Mouse (Mus musculus): ENCODE measurements around the gene Anks1. TPM values are rescaled to one million over a fixed set of nuclear protein-coding genes. Genes with fewer than 3 reads are reported as not detected.

Gene Anks1
- polyA plus RNA-seq, 1 experiment from 2014 or later = 15.5 TPM

Other genes starting within 250 kb of the Anks1 start
- 0.26 TPM in 1 of 2 replicates, not detected in the other for gene Spdef, start 180.4 kb upstream of the Anks1 start, polyA plus RNA-seq (2016; fragmentation: Nextera tagmentation; extraction: Ambion mirVana)
- gene D17Wsu92e, start 88.7 kb upstream of the Anks1 start, polyA plus RNA-seq (2016; fragmentation: Nextera tagmentation; extraction: Ambion mirVana) = 15.3 and 17.6 TPM in 2 replicates
- 425 and 451 TPM in 2 replicates for gene Snrpc, start 71.2 kb upstream of the Anks1 start, polyA plus RNA-seq (2016; fragmentation: Nextera tagmentation; extraction: Ambion mirVana)
- gene Uhrf1bp1, start 52.9 kb upstream of the Anks1 start, polyA plus RNA-seq (2016; fragmentation: Nextera tagmentation; extraction: Ambion mirVana) = 9.3 and 10.0 TPM in 2 replicates
- gene Taf11, start 538 bp downstream of the Anks1 start, polyA plus RNA-seq (2016; fragmentation: Nextera tagmentation; extraction: Ambion mirVana) = 92.8 and 93.9 TPM in 2 replicates
- 0.97 and 1.1 TPM in 2 replicates for gene Tcp11, start 171.3 kb downstream of the Anks1 start, polyA plus RNA-seq (2016; fragmentation: Nextera tagmentation; extraction: Ambion mirVana)
- gene Scube3, start 232.8 kb downstream of the Anks1 start, polyA plus RNA-seq (2016; fragmentation: Nextera tagmentation; extraction: Ambion mirVana) = 10.9 and 11.0 TPM in 2 replicates